Mouse (Mus musculus): Measurements from ENCODE around the gene Dpp4. TPM values are rescaled to one million over a fixed set of nuclear protein-coding genes. Genes with fewer than 3 reads are reported as not detected.

Dpp4 gene
- polyA plus RNA-seq, 1 experiment from 2014 or later = 2.0 TPM

GRCm38 (mm10) chr2:62373692-62374091 lies 38.3 kb downstream of the Dpp4 start:
- Histone ChIP-seq H3K9me3 (ENCODE audit: control insufficient read depth, low read length) (no peaks in the 10 kb centered on the region), H3K4me3 (ENCODE audit: low read length) (no peak overlapping the region), H3K4me2 (ENCODE audit: low read length) (no peak overlapping the region), H3K36me3 (ENCODE audit: control insufficient read depth, insufficient read depth, low read length) (no peaks in the 10 kb centered on the region), H3K4me1 (ENCODE audit: control insufficient read depth, insufficient read depth, low read depth, low read length) (no peaks in the 10 kb centered on the region), H3K9ac (ENCODE audit: low read depth, low read length) (no peak overlapping the region), H3K27me3 (replicated peaks; ENCODE audit: control insufficient read depth, insufficient read depth, low read length) (no peaks in the 10 kb centered on the region), H3K27ac (ENCODE audit: low read depth, low read length) (no peak overlapping the region)
- no peak for ATAC-seq
- 75% methylated on average over 11 of the region's 11 CpGs for WGBS

- H3K4me1 ChIP-seq (ENCODE audit: control insufficient read depth, insufficient read depth, low read depth, low read length) = no peaks in the 10 kb centered on the region
- H3K4me3 ChIP-seq (ENCODE audit: low read length) = no peak overlapping the region
- no peak overlapping the region for H3K9ac ChIP-seq (ENCODE audit: low read depth, low read length)
- H3K36me3 ChIP-seq (ENCODE audit: control insufficient read depth, insufficient read depth, low read length) = no peaks in the 10 kb centered on the region
- 48% methylated on average over 2 of the region's 2 CpGs for WGBS
- peaks cover 3% of the 10 kb centered on the region; the same call in 1 of the 2 replicates for H3K9me3 ChIP-seq (ENCODE audit: control insufficient read depth, low read length)
- H3K27ac ChIP-seq (ENCODE audit: low read depth, low read length) = no peak overlapping the region
- no peaks in the 10 kb centered on the region for H3K27me3 ChIP-seq (replicated peaks; ENCODE audit: control insufficient read depth, insufficient read depth, low read length)
- ATAC-seq = no peak
- no peak overlapping the region for H3K4me2 ChIP-seq (ENCODE audit: low read length)
Measured at GRCm38 (mm10) chr2:62370048-62370447, 42.0 kb downstream of the Dpp4 start.

GRCm38 (mm10) chr2:62368349-62369053 lies 43.5 kb downstream of the Dpp4 start:
- Histone ChIP-seq H3K36me3 (ENCODE audit: control insufficient read depth, insufficient read depth, low read length) (no peaks in the 10 kb centered on the region), H3K4me2 (ENCODE audit: low read length) (no peak overlapping the region), H3K4me1 (ENCODE audit: control insufficient read depth, insufficient read depth, low read depth, low read length) (no peaks in the 10 kb centered on the region), H3K27me3 (replicated peaks; ENCODE audit: control insufficient read depth, insufficient read depth, low read length) (no peaks in the 10 kb centered on the region), H3K9me3 (ENCODE audit: control insufficient read depth, low read length) (peaks cover 3% of the 10 kb centered on the region; the same call in 1 of the 2 replicates), H3K27ac (ENCODE audit: low read depth, low read length) (no peak overlapping the region), H3K4me3 (ENCODE audit: low read length) (no peak overlapping the region), H3K9ac (ENCODE audit: low read depth, low read length) (no peak overlapping the region)
- ATAC-seq = no peak
- WGBS = 73% methylated on average over 5 of the region's 5 CpGs

GRCm38 (mm10) chr2:62363606-62364005 lies 48.4 kb downstream of the Dpp4 start:
- H3K36me3 ChIP-seq (ENCODE audit: control insufficient read depth, insufficient read depth, low read length) = no peaks in the 10 kb centered on the region
- WGBS = 89% methylated on average over 4 of the region's 4 CpGs
- H3K9me3 ChIP-seq (ENCODE audit: control insufficient read depth, low read length) = peaks cover 3% of the 10 kb centered on the region; the same call in 1 of the 2 replicates
- no peak overlapping the region for H3K4me3 ChIP-seq (ENCODE audit: low read length)
- no peaks in the 10 kb centered on the region for H3K4me1 ChIP-seq (ENCODE audit: control insufficient read depth, insufficient read depth, low read depth, low read length)
- no peak for ATAC-seq
- H3K27ac ChIP-seq (ENCODE audit: low read depth, low read length) = no peak overlapping the region
- H3K9ac ChIP-seq (ENCODE audit: low read depth, low read length) = no peak overlapping the region
- no peaks in the 10 kb centered on the region for H3K27me3 ChIP-seq (replicated peaks; ENCODE audit: control insufficient read depth, insufficient read depth, low read length)
- no peak overlapping the region for H3K4me2 ChIP-seq (ENCODE audit: low read length)

- H3K9ac ChIP-seq (ENCODE audit: low read depth, low read length) = no peak overlapping the region
- H3K36me3 ChIP-seq (ENCODE audit: control insufficient read depth, insufficient read depth, low read length) = no peaks in the 10 kb centered on the region
- H3K27ac ChIP-seq (ENCODE audit: low read depth, low read length) = no peak overlapping the region
- no peaks in the 10 kb centered on the region for H3K4me1 ChIP-seq (ENCODE audit: control insufficient read depth, insufficient read depth, low read depth, low read length)
- H3K4me3 ChIP-seq (ENCODE audit: low read length) = no peak overlapping the region
- no peak overlapping the region for H3K4me2 ChIP-seq (ENCODE audit: low read length)
- 84% methylated on average over 9 of the region's 9 CpGs for WGBS
- no peaks in the 10 kb centered on the region for H3K9me3 ChIP-seq (ENCODE audit: control insufficient read depth, low read length)
- H3K27me3 ChIP-seq (replicated peaks; ENCODE audit: control insufficient read depth, insufficient read depth, low read length) = no peaks in the 10 kb centered on the region
- ATAC-seq = no peak
Measured at GRCm38 (mm10) chr2:62362211-62362610, 49.8 kb downstream of the Dpp4 start.

- no peak for ATAC-seq
- no peak overlapping the region for H3K9ac ChIP-seq (ENCODE audit: low read depth, low read length)
- no peaks in the 10 kb centered on the region for H3K27me3 ChIP-seq (replicated peaks; ENCODE audit: control insufficient read depth, insufficient read depth, low read length)
- H3K36me3 ChIP-seq (ENCODE audit: control insufficient read depth, insufficient read depth, low read length) = no peaks in the 10 kb centered on the region
- no peaks in the 10 kb centered on the region for H3K4me1 ChIP-seq (ENCODE audit: control insufficient read depth, insufficient read depth, low read depth, low read length)
- no peaks in the 10 kb centered on the region for H3K9me3 ChIP-seq (ENCODE audit: control insufficient read depth, low read length)
- 76% methylated on average over 3 of the region's 3 CpGs for WGBS
- H3K4me2 ChIP-seq (ENCODE audit: low read length) = no peak overlapping the region
- no peak overlapping the region for H3K4me3 ChIP-seq (ENCODE audit: low read length)
- H3K27ac ChIP-seq (ENCODE audit: low read depth, low read length) = no peak overlapping the region
Measured at GRCm38 (mm10) chr2:62361514-62361913, 50.5 kb downstream of the Dpp4 start.

- Histone ChIP-seq H3K27me3 (replicated peaks; ENCODE audit: control insufficient read depth, insufficient read depth, low read length) (no peaks in the 10 kb centered on the region), H3K4me3 (ENCODE audit: low read length) (no peak overlapping the region), H3K9ac (ENCODE audit: low read depth, low read length) (no peak overlapping the region), H3K4me1 (ENCODE audit: control insufficient read depth, insufficient read depth, low read depth, low read length) (no peaks in the 10 kb centered on the region), H3K4me2 (ENCODE audit: low read length) (no peak overlapping the region), H3K36me3 (ENCODE audit: control insufficient read depth, insufficient read depth, low read length) (no peaks in the 10 kb centered on the region), H3K27ac (ENCODE audit: low read depth, low read length) (no peak overlapping the region), H3K9me3 (ENCODE audit: control insufficient read depth, low read length) (no peaks in the 10 kb centered on the region)
- 84% methylated on average over 6 of the region's 6 CpGs for WGBS
- no peak for ATAC-seq
Measured at GRCm38 (mm10) chr2:62360872-62361271, 51.2 kb downstream of the Dpp4 start.

- Histone ChIP-seq H3K9me3 (ENCODE audit: control insufficient read depth, low read length) (no peaks in the 10 kb centered on the region), H3K27ac (ENCODE audit: low read depth, low read length) (no peak overlapping the region), H3K4me2 (ENCODE audit: low read length) (no peak overlapping the region), H3K27me3 (replicated peaks; ENCODE audit: control insufficient read depth, insufficient read depth, low read length) (no peaks in the 10 kb centered on the region), H3K9ac (ENCODE audit: low read depth, low read length) (no peak overlapping the region), H3K36me3 (ENCODE audit: control insufficient read depth, insufficient read depth, low read length) (no peaks in the 10 kb centered on the region), H3K4me3 (ENCODE audit: low read length) (no peak overlapping the region), H3K4me1 (ENCODE audit: control insufficient read depth, insufficient read depth, low read depth, low read length) (no peaks in the 10 kb centered on the region)
- WGBS = 90% methylated on average over 7 of the region's 7 CpGs
- no peak for ATAC-seq
Measured at GRCm38 (mm10) chr2:62357259-62357658, 54.8 kb downstream of the Dpp4 start.

- Histone ChIP-seq H3K4me2 (ENCODE audit: low read length) (no peak overlapping the region), H3K27ac (ENCODE audit: low read depth, low read length) (no peak overlapping the region), H3K36me3 (ENCODE audit: control insufficient read depth, insufficient read depth, low read length) (no peaks in the 10 kb centered on the region), H3K4me1 (ENCODE audit: control insufficient read depth, insufficient read depth, low read depth, low read length) (no peaks in the 10 kb centered on the region), H3K27me3 (replicated peaks; ENCODE audit: control insufficient read depth, insufficient read depth, low read length) (no peaks in the 10 kb centered on the region), H3K4me3 (ENCODE audit: low read length) (no peak overlapping the region), H3K9ac (ENCODE audit: low read depth, low read length) (no peak overlapping the region), H3K9me3 (ENCODE audit: control insufficient read depth, low read length) (no peaks in the 10 kb centered on the region)
- ATAC-seq = no peak
- 84% methylated on average over 14 of the region's 14 CpGs for WGBS
Measured at GRCm38 (mm10) chr2:62356606-62357005, 55.4 kb downstream of the Dpp4 start.
